Mouse (Mus musculus) C2C12 (cell line): Measurements from ENCODE around the gene Nr1h3. TPM values are rescaled to one million over a fixed set of nuclear protein-coding genes. Genes with fewer than 3 reads are reported as not detected.

Experiments used
- H3K27me3 ChIP-seq: one replicate; pipeline ENCODE4 v1.6.1; 2011; ENCODE audit not compliant: control insufficient read depth, insufficient read depth, insufficient read length
- H3K36me3 ChIP-seq: one replicate; pipeline ENCODE4 v1.6.1; 2011; ENCODE audit not compliant: control insufficient read depth, insufficient read depth
- H3K4me3 ChIP-seq: one replicate; pipeline ENCODE4 v1.5.1; 2011; ENCODE audit warnings: mild to moderate bottlenecking, control low read depth; ENCODE audit not compliant: poor library complexity, insufficient read depth, severe bottlenecking
- H3K79me2 ChIP-seq: one replicate; pipeline ENCODE4 v1.6.1; 2011; ENCODE audit not compliant: control insufficient read depth, insufficient read depth
- H3K79me3 ChIP-seq: one replicate; pipeline ENCODE4 v1.6.1; 2011; ENCODE audit warnings: low read depth, control low read depth
- H3ac ChIP-seq: one replicate; pipeline ENCODE3; 2011; ENCODE audit warnings: low read depth; ENCODE audit not compliant: control insufficient read depth, insufficient read length
- CEBPB ChIP-seq: IDR thresholded peaks from one replicate; pipeline ENCODE4 v1.6.1; 2011; ENCODE audit warnings: low read depth, mild to moderate bottlenecking, control low read depth, moderate library complexity
- CTCF ChIP-seq: IDR thresholded peaks from one replicate; pipeline ENCODE4 v1.5.1; 2011; ENCODE audit not compliant: control insufficient read depth, insufficient read depth, insufficient read length
- FOSL1 ChIP-seq: IDR thresholded peaks from one replicate; pipeline ENCODE4 v1.8.0; 2011; ENCODE audit warnings: mild to moderate bottlenecking, low read length; ENCODE audit not compliant: poor library complexity, insufficient read depth, severe bottlenecking
- MAX ChIP-seq: IDR thresholded peaks from one replicate; pipeline ENCODE4 v1.6.1; 2011; ENCODE audit warnings: mild to moderate bottlenecking, control low read depth
- MYOD1 ChIP-seq: IDR thresholded peaks from one replicate; pipeline ENCODE4 v1.6.1; 2011; ENCODE audit warnings: low read depth; ENCODE audit not compliant: control insufficient read depth, insufficient read length
- MYOG ChIP-seq: IDR thresholded peaks from one replicate; pipeline ENCODE4 v1.6.1; 2011; ENCODE audit not compliant: control insufficient read depth, insufficient read length; ENCODE audit errors: extremely low read depth
- USF1 ChIP-seq: IDR thresholded peaks from one replicate; pipeline ENCODE4 v1.6.1; 2011; ENCODE audit warnings: low read depth, mild to moderate bottlenecking, control low read depth, moderate library complexity
- polyA plus RNA-seq: library from polyadenylated mRNA; unstranded; fragments of >200 nt; fragmentation: generic; extraction: Trizol; gene quantifications from one replicate; pipeline ENCODE4 v1.2.1, GENCODE M21; 2012; ENCODE audit warnings: missing spikeins

The Nr1h3 gene
- polyA plus RNA-seq, 1 experiment, result 0.21 TPM

DNA sequence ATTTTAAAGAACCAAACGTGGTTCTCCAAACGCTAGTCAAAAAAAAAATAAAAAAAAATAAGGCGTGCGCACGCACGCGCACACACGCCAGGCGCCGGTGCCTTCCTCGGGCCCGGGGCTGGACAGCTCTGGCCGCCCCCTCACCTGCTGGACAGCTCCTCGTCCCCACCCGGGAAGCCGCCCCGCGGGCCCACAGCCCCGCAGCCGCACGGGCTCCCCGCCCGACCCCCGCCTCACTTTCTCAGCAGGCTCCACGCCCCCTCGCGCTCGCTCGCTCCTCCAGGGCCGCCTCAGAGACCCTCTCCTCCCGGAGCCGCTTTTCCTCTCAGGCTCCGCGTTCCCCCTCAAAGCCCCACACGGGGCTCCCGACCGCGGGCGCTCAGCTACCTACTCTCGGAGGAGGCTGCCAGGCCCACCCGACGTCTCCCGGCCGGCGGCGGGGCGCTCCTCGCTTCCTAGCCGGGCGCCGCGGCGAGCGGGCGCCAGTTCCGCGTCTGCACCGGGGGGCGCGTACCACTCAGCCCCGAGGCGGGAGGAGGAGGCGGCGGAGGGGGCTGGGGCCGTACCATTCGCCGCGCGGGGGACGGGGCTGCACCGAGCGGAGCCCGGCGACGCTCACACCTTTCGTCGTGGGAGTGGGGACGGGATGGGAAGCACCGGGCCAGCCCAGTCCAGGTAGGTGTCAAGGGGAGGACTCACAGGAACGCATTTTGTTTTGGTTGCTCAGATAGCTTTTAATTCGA, 20.1 kb downstream of the Nr1h3 start:
- H3K27me3 ChIP-seq, result no peaks in the 10 kb centered on the region

DNA sequence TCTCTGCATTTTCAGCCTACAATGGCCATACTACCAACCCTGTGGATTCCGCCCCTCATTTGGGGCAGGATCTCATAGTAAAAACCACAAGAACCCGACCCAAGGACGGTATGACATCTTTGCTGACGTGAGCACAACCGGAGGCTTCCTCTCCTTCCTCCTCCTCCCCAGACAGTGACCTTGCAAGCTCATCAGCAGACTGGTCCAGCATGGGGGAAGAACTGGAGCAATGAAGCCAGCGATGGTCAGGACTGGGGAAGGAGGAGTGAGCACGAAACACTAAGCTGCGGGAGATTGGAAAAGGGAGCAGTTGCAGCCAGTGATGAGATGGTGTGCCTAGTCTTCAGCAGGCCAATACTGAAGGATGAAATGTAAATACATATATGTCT, 20.6 kb downstream of the Nr1h3 start:
- peak overlapping the region; percentile 41 for H3ac ChIP-seq
- no peaks in the 10 kb centered on the region for H3K27me3 ChIP-seq
- H3K4me3 ChIP-seq, result peak overlapping the region; percentile 74
- H3K79me2 ChIP-seq, result peaks cover 7% of the 10 kb centered on the region
- no peak for TF ChIP-seq MAX
- no peak for TF ChIP-seq MYOD1
- H3K36me3 ChIP-seq, result peaks cover 5% of the 10 kb centered on the region
- no peaks in the 10 kb centered on the region for H3K79me3 ChIP-seq

More for the DNA sequence above, 20.1 kb downstream of the Nr1h3 start:
- peak overlapping the region; percentile 74 for H3K4me3 ChIP-seq
- peak overlapping the region; percentile 60 for H3ac ChIP-seq
- TF ChIP-seq MYOG (no peak), MAX (no peak), CEBPB (no peak), CTCF (no peak), FOSL1 (no peak), MYOD1 (no peak), USF1 (no peak)
- H3K79me2 ChIP-seq, result peaks cover 7% of the 10 kb centered on the region
- H3K79me3 ChIP-seq, result no peaks in the 10 kb centered on the region
- peaks cover 4% of the 10 kb centered on the region for H3K36me3 ChIP-seq

DNA sequence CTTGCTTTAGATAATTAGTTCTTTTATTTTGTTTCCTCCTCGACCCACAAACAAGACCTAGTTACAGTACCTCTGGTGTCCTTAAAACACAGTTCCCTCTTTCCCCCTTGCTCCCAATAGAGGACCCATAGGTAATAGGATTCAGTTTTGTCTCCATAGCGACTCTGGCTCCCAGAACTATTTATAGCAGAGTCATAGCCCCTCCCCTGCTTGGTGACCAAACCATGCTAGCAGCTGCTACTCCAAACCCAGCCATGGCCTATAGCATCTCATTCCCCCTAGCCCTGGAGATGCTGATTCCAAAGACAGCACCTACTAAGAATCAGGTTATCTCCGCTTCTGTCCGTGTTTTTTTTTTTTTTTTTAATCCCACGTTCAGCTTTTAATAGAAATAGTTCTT, 21.9 kb downstream of the Nr1h3 start:
- Histone ChIP-seq H3K36me3 (peaks cover 5% of the 10 kb centered on the region), H3ac (no peak overlapping the region), H3K4me3 (no peak overlapping the region), H3K27me3 (no peaks in the 10 kb centered on the region), H3K79me3 (no peaks in the 10 kb centered on the region), H3K79me2 (peaks cover 7% of the 10 kb centered on the region)
- TF ChIP-seq FOSL1, result no peak
- no peak for TF ChIP-seq MAX
- no peak for TF ChIP-seq CEBPB
- no peak for TF ChIP-seq USF1
- no peak for TF ChIP-seq MYOD1
- TF ChIP-seq CTCF, result no peak
- no peak for TF ChIP-seq MYOG

DNA sequence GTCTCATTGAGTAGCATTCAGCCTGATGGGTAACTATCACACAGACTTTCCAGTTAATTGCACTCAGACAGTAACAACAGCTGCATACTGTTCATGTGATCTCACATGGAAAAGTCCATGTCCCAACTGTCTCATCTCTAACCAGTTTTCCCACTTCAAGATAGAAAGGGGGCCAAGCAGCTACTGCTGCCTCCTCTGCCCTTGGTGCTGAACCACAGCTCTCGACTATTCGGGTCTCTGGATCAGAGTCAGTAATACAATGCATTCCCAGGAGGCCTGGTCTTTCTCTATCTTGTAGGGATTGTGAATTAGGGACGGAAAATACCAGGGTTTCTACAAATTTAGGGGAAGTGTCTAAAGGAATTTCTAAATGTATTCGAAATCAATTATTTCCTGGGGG, 22.8 kb downstream of the Nr1h3 start:
- Histone ChIP-seq H3K27me3 (no peaks in the 10 kb centered on the region), H3K79me2 (peaks cover 7% of the 10 kb centered on the region), H3K4me3 (no peak overlapping the region), H3ac (no peak overlapping the region), H3K36me3 (peaks cover 9% of the 10 kb centered on the region), H3K79me3 (no peaks in the 10 kb centered on the region)
- no peak for TF ChIP-seq CEBPB
- no peak for TF ChIP-seq MAX
- no peak for TF ChIP-seq MYOD1
- TF ChIP-seq USF1, result no peak
- no peak for TF ChIP-seq CTCF
- no peak for TF ChIP-seq FOSL1
- TF ChIP-seq MYOG, result no peak

DNA sequence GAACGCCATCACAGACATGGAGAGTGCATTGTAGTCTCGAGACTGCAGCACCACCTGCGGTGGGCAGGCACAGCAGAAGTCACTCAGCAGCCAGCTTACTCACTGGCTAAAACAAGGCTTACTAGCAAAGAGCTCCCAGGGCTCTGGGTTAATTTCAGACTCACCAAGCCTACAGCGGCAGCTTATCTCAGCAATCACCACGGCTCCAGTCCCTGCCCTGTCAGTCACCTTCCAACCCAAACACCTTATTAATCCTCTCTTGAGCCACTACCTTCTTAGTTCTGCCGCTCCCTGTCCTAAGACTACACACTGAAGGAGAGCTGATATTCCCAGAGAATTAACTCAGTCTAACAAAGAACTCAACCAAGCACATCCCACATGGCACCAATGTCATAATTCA, 26.4 kb downstream of the Nr1h3 start:
- H3K27me3 ChIP-seq, result no peaks in the 10 kb centered on the region
- H3K79me3 ChIP-seq, result no peaks in the 10 kb centered on the region
- H3K4me3 ChIP-seq, result no peak overlapping the region
- no peak for TF ChIP-seq MYOG
- TF ChIP-seq MYOD1, result no peak
- H3K79me2 ChIP-seq, result no peaks in the 10 kb centered on the region
- H3K36me3 ChIP-seq, result peaks cover 17% of the 10 kb centered on the region
- H3ac ChIP-seq, result no peak overlapping the region

DNA sequence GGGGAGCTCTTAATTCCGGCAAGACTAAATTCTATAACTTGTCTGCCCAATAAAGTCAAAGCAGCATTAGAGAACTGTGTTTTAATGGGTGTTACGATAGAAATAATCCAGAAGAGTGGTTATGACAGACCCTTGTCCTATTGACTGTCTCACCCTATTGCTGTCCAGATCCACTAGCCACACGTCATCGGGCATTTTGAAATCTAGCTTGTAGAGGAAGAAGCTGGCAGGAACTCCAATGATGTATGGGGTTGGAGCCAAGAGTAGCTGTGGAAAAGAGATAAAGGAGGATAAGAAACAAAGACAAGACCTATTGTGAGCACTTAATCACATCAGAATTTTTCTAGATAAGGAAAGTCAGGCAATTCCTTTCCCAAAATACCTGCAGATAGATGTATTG, 27.1 kb downstream of the Nr1h3 start:
- H3K79me3 ChIP-seq, result no peaks in the 10 kb centered on the region
- H3K36me3 ChIP-seq, result peaks cover 17% of the 10 kb centered on the region
- H3K79me2 ChIP-seq, result no peaks in the 10 kb centered on the region
- H3K4me3 ChIP-seq, result no peak overlapping the region
- H3K27me3 ChIP-seq, result no peaks in the 10 kb centered on the region
- TF ChIP-seq MYOD1 (no peak), CEBPB (no peak), FOSL1 (no peak), USF1 (no peak), MYOG (no peak), CTCF (no peak), MAX (no peak)
- no peak overlapping the region for H3ac ChIP-seq
